Mouse (Mus musculus) retina, adult 2 months (tissue): Measurements from ENCODE around the gene Atp8b3.
A peak's percentile ranks its signal among the peaks of the same experiment; 100 is the strongest.

Experiments
- DNase-seq: peaks from one replicate; pipeline ENCODE4 v3.0.0-alpha.2; 2012; ENCODE audit warnings: low read depth, low spot score

The Atp8b3 gene

GRCm38 (mm10) chr10:80538710-80539394 lies at the start of gene Atp8b3:
Atp8b3 (minus strand) TSS chr10:80539124.
- peak; percentile 25 for DNase-seq

GRCm38 (mm10) chr10:80587305-80587657 lies 48.4 kb upstream of the Atp8b3 start:
- no peak for DNase-seq

DNA sequence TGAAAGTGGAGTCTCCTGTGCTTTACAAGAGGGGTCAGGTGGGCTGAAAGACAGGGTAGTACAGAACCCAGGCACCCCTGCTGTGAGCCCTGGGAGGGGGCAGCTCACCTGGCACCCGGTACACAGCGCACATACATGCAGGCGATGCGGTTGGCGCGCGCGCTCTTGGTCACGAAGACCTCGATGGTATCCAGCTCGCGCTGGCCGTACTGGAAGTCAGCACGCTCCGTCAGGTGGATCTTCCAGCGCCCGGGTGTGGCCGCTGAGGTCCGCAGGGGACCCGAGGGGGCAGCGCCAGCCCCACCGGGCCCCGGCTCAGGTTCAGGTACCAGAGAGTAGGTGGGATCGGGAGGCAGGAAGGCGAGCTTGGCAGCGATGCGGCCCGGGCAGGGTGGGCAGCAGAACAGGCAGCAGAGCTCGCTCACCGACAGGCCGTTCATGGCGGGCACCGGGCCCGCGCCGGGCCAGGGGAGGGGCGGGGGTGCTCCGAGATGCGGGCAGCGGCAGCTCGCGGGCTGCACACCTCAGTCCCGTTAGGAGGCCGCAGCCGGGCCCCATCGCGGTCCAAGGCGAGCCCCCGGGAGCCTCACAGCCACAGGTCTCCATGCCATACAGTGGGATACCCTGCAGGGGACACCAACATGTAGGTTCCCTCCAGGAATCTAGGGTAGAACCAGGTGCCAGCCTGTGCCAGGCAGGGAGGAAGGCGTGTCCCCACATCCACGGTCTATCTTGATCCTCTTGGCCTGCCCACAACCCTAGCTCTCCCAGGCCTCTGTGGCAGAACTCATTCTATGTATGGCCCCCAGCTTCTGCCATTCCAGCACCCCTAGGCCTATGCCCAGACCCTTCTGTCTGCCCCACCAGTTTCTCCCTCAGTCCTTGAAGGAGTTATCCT lies 47.7 kb upstream of the Atp8b3 start:
- no peak for DNase-seq

GRCm38 (mm10) chr10:80585581-80585980 lies 46.7 kb upstream of the Atp8b3 start:
- DNase-seq, result no peak

- no peak for DNase-seq
Observed at GRCm38 (mm10) chr10:80584642-80585552, 46.0 kb upstream of the Atp8b3 start.

DNA sequence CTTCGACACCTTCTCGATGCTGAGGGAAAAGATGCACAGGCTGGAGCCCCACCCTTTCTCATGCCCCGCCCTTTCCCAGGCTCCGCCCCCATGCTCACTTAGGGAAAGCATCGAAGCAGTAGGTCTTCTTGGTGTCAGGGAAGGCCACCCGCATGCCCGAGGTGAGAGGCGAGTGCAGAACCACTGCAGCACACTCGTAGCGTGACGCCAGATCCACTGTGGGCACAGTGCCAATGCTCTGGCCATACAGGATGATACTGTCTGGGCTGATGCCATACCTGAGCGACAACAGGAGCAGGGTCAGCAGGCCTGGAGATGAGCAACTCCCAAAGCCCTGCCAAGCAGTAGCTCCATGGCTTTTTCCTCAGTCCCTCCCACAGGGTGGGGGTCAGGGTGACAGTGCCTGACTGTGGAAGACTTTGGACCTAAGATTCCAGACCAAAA lies 45.1 kb upstream of the Atp8b3 start:
- no peak for DNase-seq

DNA sequence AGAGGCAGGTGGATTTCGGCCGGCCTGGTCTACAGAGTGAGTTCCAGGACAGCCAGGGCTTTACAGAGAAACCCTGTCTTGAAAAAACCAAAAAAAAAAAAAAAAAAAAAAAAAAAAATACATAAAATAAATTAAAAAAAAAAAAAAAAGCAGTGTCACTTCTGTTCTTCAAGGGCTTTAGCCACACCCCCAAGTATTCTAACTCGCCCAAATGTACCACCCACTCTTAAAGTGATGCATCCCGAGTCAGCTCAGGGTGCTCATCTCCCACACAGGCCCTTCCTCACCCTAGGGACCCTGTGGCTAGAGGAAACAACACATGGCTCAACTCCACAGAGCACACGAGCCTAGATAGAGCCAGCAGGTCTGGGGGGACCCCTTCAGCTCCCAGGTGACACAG lies 44.1 kb upstream of the Atp8b3 start:
- DNase-seq, result no peak

- DNase-seq, result peak; percentile 53
Observed at GRCm38 (mm10) chr10:80578911-80579310, 40.0 kb upstream of the Atp8b3 start.

DNA sequence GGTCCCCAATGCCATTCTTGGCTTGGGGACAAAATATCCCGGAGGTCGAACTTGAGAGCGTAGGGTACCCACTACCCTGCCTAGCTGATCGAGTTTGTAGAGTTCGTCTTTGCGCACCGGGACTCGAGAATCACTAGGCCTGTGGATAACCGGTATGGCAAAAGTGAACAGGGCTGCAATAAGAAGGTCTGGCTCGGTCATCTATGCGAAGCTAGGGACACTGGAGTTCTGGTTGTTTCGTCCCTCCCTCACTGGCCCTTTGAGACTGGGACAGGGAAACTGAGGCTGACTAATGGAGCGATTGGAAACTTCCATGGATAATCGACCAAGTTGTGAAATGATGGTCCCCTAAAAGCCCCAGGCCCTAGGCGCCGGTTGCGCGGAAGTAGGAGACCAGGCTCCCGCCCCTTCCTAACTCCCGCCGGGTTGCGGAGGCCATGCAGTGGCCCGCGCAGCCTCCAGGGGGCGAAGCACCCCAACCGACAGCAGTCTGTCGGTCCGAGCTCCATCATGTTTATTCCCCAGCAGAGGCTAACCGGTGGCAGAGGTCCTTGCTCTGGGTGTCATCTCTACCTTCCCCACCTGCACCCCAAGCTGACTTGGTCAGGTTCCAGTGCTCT lies 39.3 kb upstream of the Atp8b3 start:
- no peak for DNase-seq

GRCm38 (mm10) chr10:80577195-80578130 lies 38.5 kb upstream of the Atp8b3 start, which contains the start of gene Klf16:
Klf16 (minus strand) TSS chr10:80577321.
- peak; percentile 80 for DNase-seq

DNA sequence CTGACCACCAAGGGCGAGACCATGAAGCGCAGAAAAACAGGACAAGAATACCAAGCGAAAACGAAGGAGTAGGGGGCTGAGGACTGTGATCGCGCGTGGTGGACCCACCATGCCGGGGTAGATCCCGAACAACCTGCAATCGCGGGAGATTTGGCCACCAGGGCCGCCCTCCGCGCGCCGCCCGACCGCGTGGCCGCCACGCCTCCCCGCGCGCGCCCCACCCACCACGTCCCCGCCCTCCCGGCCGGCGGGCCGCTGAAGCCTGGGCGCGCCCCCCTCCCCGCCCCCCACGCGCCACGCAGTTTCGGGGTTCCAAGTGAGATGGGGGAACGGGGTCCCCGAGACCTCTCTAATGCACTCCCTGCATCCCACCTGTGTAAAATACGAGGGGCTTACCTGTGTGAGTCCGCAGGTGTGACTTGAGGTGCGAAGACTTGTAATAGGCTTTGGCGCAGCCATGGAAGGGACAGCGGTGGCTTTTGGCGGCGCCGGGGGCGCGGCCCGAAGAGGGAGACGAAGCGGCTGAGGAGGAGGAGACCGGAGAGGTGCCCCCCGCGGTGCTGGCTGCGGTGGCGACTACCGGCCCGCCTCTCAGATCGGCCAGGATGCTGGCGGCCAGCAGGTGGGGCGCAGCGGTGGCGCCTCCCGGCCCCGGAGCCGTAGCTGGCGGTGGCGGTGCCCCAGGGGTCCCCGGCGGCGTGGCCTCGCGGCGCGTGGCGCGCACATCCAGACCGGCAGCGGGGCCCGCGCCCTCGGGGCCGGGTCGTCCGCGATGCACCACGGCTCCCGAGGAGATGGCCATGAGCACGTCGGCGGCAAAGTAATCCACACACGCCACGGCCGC lies 37.6 kb upstream of the Atp8b3 start:
- DNase-seq, result no peak

DNA sequence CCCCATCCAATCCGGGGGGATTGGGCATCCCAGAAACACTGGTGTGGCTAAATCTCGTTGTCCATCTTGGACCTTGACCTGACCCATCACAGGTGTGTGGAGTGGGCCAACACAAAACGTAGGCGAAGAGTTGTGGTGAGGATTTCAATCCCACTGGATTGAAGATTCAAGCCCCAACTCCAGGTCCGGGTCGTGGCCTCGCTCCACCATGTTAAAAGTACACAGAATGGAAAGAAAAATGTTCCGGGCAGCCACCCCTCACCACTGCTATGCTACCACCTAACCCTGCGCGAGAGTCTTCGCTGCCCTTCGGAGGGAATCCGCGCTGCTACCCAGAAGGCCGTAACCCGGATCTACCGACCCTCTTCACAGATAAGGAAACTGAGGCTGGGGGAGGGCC lies 37.0 kb upstream of the Atp8b3 start:
- no peak for DNase-seq

DNA sequence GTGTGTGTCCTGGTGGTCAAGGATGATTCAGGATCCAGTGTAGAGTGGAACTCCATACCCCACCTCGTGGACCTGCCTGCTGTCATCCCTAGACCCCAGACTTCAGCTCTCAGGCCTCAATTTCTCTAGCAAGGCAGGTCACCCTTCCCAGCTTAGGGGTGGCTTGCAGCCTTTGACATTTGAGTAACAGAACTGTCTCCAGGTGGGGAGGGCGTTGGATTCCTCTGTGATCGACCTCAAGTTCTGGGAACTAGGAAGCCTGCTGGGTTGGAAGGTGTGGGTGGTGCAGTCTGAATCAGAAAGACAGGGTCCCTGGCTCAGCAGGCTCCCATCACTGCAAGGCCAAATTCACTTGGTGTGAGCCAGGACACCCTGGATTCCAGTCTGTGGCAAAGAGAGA lies 36.0 kb upstream of the Atp8b3 start:
- DNase-seq, result no peak

GRCm38 (mm10) chr10:80573944-80574343 lies 35.0 kb upstream of the Atp8b3 start:
- no peak for DNase-seq

- DNase-seq, result no peak
Observed at GRCm38 (mm10) chr10:80572477-80572876, 33.6 kb upstream of the Atp8b3 start.

DNA sequence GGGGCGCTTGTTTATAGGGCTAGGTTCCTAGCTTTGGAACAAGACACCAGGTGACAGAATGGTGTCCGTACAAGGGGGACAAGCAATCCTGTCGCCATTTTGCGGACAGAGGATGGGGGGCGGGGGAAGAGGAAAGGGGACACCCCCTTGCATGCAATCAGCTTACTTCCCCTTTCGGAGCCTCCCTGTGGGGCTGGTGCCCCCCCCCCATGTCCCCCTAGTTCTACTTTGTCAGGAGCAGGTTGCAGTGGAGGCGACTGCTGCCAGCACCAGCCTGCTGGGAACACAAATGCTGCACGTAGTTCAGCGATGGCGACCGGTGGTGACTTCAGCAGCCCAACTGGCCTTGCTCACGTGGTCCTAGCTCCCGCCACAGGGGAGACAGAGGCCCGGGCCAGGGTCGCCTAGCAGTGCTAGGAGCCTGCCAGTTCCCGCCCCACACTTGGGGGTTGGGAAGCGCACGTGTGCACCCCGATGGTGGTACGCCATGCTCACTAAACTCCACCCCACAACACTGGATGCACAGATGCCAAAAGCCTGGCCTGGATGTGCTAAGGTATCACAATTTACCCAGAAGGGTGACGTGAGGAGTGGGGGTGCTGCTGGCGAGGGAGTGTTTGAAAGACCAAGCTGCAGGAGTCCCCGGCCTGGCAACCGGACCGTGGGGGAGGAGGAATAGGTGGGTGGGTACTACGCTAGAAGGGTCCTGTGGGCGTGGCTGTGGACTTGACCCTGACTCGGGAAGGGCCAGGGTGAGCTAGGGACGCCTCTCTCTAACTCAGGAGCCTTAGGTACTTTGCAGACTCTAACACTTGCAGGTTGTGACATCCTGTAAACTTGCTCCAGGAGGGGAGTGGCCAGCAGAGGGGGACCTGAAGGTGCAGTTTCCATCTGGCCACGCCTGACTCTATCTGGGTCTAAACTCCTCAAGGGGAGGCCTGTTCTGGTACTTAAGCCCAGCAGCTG lies 32.2 kb upstream of the Atp8b3 start:
- DNase-seq, result no peak

GRCm38 (mm10) chr10:80570419-80570818 lies 31.5 kb upstream of the Atp8b3 start:
- DNase-seq, result no peak

- no peak for DNase-seq
Observed at GRCm38 (mm10) chr10:80569664-80570066, 30.7 kb upstream of the Atp8b3 start.
